Mouse (Mus musculus): ENCODE measurements around the gene Scamp1. TPM values are rescaled to one million over a fixed set of nuclear protein-coding genes. Genes with fewer than 3 reads are reported as not detected.

Gene Scamp1
- polyA plus RNA-seq (2012): 4.9 and 5.0 TPM in 2 replicates

DNA sequence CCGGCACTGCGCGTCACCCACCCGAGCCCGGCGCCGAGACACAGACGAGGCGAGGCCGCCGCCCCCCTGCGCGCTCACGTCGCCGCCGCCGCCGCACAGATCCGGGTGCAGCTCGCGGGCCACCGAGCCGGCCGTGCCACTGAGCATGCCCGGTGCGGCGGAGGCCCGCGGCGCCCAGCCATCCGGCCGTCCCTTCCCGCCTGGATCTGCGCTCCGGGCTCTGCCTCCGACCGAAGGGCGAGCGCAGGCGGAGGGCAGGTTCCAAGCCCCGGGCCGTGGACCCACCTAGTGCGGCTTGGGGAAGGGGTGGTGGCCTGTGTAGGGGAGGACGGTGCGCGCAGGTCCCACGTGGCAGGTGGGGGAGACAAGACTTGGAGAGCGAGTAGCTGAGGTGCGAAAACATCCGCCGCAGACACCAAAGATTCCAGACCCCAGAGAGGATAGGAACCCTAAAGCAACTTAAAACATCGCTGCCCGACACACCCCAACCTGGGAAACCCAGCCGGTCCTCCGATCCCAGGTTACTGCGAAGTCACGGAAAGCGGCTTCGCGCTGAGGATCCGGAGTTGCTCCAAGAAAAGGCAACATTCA is at the start of gene Scamp1:
Gene Scamp1, minus strand, starts transcription at position 577 of the 591 bp plus-strand sequence.

Other genes with a start within 250 kb of the Scamp1 start
- gene Lhfpl2, start 228.1 kb downstream of the Scamp1 start, polyA plus RNA-seq (2012): 20.5 and 24.3 TPM in 2 replicates
- 23.5 and 35.4 TPM in 2 replicates for gene Ap3b1, start 73.1 kb upstream of the Scamp1 start, polyA plus RNA-seq (2012)

Data from megakaryocyte-erythroid progenitor cell, adult 5 weeks (primary cell).